Mouse (Mus musculus): ENCODE results near the gene Stx11. TPM values are rescaled to one million over a fixed set of nuclear protein-coding genes. Genes with fewer than 3 reads are reported as not detected.
"Not testable (repeated sequence)": the region's sequence is repeated elsewhere in the genome, so short reads cannot be mapped to it uniquely, and the experiment has no call there.

Stx11 gene
- polyA plus RNA-seq, 1 experiment: 0.16 TPM

DNA sequence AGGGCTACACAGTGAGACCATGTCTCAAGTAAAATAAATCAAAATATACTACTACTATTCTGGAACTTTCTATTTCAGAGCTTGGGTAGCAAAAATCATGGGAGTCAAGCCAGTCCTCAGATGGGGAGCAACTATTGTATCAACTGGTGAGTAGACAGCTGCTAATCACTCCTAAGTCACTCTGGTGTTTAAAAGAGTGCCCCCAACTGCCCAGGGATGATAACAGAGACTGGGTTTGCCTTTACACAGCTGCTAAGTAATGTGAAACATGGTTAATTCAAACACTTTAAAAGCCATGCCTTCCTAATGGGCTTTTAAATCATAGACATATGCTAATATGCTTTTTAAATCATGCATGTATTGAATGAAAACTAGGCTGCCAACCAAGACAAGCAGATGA, 1.9 kb downstream of the Stx11 start:
- DNase-seq (ENCODE audit: extremely low spot score in 1 of 2, low spot score in 1 of 2): no peak

DNA sequence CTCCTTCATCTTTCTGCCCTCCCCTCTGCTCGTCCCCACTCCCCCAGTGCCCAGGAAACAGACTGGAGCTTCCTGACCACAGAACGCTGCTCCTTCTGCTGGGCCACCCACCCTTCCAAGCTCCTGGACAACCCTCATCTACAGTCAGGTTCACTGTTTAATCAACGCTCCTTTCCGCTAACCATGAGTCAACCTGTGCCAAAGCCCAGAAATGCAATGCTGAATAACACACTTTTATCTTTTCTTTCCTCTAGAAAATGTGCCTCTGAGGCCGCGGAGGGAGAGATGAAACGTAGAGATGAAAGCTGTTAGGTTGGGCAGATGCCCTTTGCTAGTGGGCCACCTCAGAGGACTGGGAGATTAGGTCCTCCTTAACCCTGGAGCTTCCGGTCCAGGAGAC, 2.6 kb downstream of the Stx11 start:
- DNase-seq (ENCODE audit: extremely low spot score in 1 of 2, low spot score in 1 of 2): no peak

DNA sequence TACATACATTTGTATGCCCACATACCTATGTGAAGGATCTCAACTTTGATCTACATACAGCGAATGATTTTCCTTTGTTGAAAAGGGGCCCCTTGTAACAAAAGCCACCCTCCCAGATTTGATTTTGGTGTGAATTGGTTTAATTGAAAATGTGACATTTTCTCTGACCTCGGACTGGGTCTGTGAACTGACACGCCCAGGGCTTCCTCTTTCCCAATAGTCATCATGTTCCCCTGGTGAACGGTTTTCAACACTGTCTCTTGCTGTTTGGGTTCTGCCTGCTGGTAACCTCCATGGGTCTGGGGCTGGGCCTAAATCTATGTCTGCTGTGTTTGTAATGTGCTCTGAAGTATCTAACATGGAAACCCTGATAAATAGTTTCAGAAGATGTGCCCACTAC, 6.8 kb downstream of the Stx11 start:
- no peak for DNase-seq (ENCODE audit: extremely low spot score in 1 of 2, low spot score in 1 of 2)

- DNase-seq (ENCODE audit: extremely low spot score in 1 of 2, low spot score in 1 of 2): no peak
Measured at GRCm38 (mm10) chr10:12955831-12956230, 8.3 kb downstream of the Stx11 start.

DNA sequence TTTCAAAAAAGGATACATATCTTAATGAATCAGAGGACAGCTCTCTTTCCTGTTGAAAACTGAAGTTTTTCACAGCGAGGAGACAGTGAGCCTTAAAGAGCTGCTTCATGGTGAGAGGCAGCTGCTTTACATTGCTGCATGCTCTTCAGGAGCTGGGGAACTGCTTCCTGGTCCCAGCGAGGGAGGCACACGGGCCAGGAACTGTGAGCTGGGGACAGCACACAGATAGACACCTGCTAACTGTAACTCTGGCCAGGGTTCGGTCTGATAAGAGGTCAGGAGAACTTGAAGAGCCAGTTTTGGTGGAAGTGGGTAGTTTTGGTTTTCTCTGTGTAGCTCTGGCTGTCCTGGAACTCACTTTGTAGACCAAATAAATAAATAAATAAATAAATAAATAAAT, 12.7 kb downstream of the Stx11 start:
- DNase-seq (ENCODE audit: extremely low spot score in 1 of 2, low spot score in 1 of 2): not testable (repeated sequence)

DNA sequence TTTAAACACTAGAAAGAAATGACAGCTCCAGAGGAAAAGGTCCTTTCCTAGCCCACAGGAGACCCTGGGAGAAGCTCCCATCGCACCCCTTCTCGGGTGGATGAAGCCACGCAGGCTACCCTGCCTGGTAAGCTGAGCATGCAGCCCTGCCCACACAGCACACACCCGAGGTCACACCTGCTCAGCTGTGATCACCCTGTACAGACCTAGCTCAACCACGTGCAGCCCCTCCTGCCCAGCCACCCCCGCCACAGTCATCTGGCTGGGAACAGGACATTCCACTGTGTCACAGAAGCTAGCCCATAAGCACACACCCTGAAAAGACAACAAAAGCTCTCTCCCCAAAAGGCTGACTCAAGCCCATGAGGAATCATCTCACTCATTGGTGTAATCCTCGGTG, 14.8 kb downstream of the Stx11 start:
- no peak for DNase-seq (ENCODE audit: extremely low spot score in 1 of 2, low spot score in 1 of 2)

DNA sequence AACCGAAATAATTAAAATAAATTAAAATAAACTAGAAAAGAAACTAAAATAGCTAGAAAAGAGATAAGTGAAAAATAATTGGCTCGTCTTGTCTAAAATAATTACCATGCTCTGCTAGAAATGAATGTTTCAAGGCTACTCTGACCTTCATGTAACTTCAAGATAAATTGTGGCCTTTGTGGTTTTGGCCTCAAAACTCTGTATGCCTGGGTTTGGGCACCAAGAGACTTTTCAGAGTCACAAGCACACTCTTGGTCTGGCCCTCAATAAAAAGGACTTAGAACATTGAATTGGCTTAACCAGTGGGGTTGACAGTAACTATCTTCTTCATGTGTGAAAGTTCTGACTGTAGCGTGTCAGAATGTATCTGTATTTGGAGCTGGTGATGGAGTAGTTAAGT, 16.5 kb downstream of the Stx11 start:
- no peak for DNase-seq (ENCODE audit: extremely low spot score in 1 of 2, low spot score in 1 of 2)

- peak in 1 of 2 experiments; percentile 61 for DNase-seq (ENCODE audit: extremely low spot score in 1 of 2, low spot score in 1 of 2)
Measured at GRCm38 (mm10) chr10:12941018-12941761, 22.9 kb downstream of the Stx11 start.

- no peak for DNase-seq (ENCODE audit: extremely low spot score in 1 of 2, low spot score in 1 of 2)
Measured at GRCm38 (mm10) chr10:12938763-12939162, 25.3 kb downstream of the Stx11 start.

DNA sequence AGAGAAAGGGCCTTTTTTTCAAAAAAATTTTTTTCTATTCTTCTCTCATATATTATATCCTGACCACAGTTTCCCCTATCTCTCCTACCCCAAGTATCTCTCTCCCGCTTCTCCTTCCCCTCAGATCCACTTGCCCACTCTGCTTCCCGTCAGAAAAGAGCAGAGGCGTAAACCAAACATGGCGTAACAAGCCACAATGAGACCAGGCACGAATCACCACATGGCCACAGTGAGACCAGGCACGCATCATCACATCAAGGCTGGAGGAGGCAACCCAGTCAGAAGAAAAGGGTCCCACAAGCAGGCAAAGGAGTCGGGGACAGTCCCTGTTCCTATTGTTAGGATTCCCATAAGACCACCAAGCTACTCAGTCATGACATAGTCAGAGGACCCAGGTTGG, 28.0 kb downstream of the Stx11 start:
- no peak for DNase-seq (ENCODE audit: extremely low spot score in 1 of 2, low spot score in 1 of 2)

DNA sequence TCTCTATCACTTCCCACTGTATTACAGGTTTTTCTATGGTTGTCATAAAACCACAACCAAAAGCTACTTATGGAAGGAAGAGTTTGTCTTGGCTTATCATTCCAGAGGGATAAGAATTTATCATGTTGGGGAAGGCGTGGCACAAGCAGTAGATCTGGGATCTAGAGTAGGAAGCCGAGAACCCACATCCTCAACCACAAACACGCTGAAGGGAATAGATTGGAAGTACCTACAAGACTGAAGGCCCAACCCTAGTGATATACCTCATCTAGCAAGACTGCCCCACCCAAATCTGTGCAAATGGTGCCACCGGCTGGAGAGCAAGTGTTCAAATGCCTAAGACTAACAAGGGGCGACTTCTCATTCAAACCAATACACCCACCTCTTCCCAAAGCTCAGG, 28.5 kb downstream of the Stx11 start:
- DNase-seq (ENCODE audit: extremely low spot score in 1 of 2, low spot score in 1 of 2): no peak

DNA sequence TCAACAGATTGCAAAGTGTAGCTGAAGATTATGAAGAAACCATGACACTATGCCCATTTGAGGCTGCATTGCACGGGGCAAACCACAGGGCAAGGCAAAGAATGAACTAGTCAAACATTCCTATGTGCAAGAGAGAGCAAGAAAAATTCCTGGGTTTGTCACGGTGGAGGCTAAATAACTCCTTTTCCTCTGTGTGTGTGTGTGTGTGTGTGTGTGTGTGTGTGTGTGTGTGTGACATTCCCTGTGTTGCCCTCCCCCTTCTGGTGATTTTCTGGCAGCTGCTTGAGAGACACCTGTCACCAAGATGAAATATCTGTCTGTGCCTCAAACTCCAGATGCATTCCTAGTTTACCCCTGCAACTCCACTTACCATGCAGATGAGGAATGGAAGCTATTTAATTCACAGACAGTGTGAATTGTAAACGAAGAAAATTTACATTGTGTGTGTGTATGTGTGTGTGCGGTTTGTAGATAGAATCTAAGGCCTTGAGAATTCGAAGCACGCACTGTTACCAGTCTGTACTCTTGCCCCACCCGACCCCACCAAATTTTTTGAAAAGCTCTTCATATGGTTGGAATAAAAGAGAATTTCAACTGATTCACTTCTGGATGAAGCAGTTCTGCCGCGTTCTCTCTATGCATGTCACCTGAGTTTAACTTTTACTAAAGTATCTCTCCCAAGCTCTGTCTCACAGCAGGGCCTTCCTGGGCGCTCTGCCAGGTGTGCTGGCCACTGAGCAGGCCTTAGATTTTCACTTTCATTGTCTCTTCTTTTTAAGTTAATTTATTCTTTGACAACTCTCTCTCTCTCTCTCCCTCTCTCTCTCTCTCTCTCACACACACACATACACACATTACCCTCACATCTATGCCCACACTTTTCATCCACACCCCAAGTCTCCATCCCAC, 32.4 kb downstream of the Stx11 start:
- DNase-seq (ENCODE audit: extremely low spot score in 1 of 2, low spot score in 1 of 2): no peak

DNA sequence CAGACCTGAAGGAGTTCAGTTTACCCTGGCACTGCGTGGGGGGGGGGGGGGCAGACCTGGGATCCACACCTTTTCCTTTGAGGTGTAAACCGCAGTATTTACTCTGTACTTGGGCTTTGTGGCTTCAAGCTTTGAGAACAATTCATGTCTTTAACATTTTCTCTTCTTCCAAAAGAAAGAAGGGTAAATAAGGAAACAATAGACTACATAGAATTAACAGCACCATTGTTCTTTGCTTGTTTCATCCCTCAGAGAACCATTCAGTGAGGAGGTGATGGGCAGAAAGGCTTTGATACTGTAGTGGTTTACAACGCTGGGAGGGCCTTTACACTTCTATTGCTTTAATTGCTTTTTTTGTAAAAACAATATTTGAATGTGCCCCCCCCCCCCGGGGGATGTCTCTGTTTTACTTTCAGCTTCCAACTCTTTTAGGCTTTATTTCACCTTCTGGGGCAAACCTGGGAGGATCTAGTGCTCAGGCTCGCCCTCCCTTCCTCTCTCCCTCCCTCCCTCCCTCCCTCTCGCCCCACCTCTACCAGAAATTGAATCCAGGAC, 33.7 kb downstream of the Stx11 start:
- DNase-seq (ENCODE audit: extremely low spot score in 1 of 2, low spot score in 1 of 2): no peak

- DNase-seq (ENCODE audit: extremely low spot score in 1 of 2, low spot score in 1 of 2): no peak
Measured at GRCm38 (mm10) chr10:12929857-12930174, 34.3 kb downstream of the Stx11 start.

- DNase-seq (ENCODE audit: extremely low spot score in 1 of 2, low spot score in 1 of 2): no peak
Measured at GRCm38 (mm10) chr10:12929149-12929856, 34.8 kb downstream of the Stx11 start.

GRCm38 (mm10) chr10:12928193-12928592, 35.9 kb downstream of the Stx11 start:
- no peak for DNase-seq (ENCODE audit: extremely low spot score in 1 of 2, low spot score in 1 of 2)

DNA sequence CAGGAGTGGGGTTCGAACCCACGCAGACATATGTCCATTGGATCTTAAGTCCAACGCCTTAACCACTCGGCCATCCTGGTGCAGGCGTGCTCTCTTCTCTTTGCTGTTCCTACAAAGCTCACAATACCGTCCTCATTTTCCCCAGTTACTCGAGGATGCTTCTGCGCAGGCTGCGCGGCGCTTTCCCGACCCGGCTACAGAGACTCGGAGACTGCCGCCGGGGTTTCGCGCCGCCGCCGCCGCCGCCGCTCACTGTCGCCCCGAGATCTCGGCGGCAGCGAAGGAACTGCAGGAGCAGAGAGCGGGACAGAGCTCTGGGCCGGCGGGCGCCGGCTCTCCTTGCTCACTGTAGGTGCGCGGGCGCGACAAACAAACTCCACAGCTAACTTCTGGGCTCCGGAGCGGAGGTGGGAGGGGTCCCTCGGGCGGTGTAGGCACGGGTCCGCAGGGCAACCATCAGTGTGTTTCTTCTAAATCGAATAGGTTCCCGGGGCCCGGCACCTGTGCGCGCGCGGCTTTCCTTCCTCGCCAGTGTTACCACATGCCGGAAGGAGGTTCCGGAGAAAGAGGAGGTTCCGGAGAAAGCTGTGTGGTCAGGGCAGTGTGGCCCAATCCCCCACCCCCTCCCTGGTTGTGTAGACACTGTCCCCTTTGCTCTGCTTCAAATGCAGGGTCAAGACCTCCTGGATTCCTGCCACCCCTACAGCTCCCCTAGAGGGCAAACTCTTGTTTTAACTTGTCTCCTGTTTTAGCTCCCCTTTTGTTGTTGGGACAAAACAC, 41.3 kb downstream of the Stx11 start:
- DNase-seq (ENCODE audit: extremely low spot score in 1 of 2, low spot score in 1 of 2): peak; percentile 95 to 100

DNA sequence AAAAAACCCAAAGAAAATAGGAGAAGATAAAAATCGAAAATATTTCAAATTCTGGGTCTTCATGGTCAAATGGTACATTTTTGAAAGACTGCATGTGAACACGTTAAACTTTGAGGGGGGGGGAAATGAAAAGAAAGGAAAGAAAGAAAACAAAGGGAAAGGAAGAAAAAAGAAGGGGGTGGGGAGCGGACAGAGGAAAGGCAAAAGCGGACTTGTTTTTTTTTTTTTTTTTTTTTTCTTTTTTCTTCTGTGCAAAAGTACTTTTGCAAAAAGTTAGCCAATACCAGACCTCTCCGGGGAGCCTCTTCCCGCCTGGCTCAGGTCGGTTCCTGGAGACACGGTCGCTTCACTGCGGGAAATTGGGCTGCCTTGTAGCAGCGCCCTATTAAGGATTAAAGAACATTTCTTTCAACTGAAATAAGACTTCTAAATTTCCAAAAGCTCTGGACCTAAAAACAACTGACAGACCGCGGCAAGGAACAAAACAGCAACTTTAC, 42.0 kb downstream of the Stx11 start:
- DNase-seq (ENCODE audit: extremely low spot score in 1 of 2, low spot score in 1 of 2): no peak

- DNase-seq (ENCODE audit: extremely low spot score in 1 of 2, low spot score in 1 of 2): no peak
Measured at GRCm38 (mm10) chr10:12921551-12922040, 42.5 kb downstream of the Stx11 start.

DNA sequence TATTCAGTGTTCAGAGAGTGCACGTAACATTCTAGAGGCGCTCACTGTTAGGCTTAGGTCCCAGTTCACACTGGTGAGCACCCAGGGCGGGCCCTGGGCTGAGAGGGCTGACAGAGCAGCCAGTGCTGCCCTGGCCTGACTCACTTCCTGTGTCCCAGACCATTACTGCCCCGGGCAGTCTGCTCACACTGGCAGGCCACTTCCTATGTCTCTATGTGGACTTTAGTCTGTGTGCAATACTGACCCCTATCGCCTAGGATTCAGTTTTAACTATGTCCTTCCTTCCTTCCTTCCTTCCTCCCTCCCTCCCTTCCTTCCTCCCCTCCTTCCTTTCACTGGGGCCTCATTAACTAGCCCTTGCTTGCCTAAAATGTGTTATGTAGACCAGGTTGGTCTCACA, 44.8 kb downstream of the Stx11 start:
- DNase-seq (ENCODE audit: extremely low spot score in 1 of 2, low spot score in 1 of 2): peak in 1 of 2 experiments; percentile 42
